Mouse (Mus musculus) midbrain, embryonic 15.5 days (tissue): Measurements from ENCODE around the gene Apof. TPM values are rescaled to one million over a fixed set of nuclear protein-coding genes. Genes with fewer than 3 reads are reported as not detected.
"Not testable (repeated sequence)": the region's sequence is repeated elsewhere in the genome, so short reads cannot be mapped to it uniquely, and the experiment has no call there.

Experiments
- ATAC-seq: fragments of 200-750 bp; cut with Nextera tagmentation; replicated peaks from 2 replicates; pipeline ENCODE4 v1.8.0; 2017; ENCODE audit warnings: moderate TSS enrichment
- H3K27ac ChIP-seq: fragments of 300-500 bp; sonication (generic); 2 replicates; pipeline ENCODE4 v1.5.1; 2015; ENCODE audit warnings: mild to moderate bottlenecking, inconsistent platforms
- H3K27me3 ChIP-seq: fragments of 300-500 bp; sonication (generic); replicated peaks from 2 replicates; pipeline ENCODE4 v1.6.1; 2015; ENCODE audit warnings: inconsistent platforms
- H3K36me3 ChIP-seq: fragments of 300-500 bp; sonication (generic); replicated peaks from 2 replicates; pipeline ENCODE4 v1.6.1; 2015; ENCODE audit warnings: inconsistent platforms
- H3K4me1 ChIP-seq: fragments of 300-500 bp; sonication (generic); 2 replicates; pipeline ENCODE4 v1.6.1; 2015; ENCODE audit warnings: inconsistent platforms
- H3K4me2 ChIP-seq: fragments of 300-500 bp; sonication (generic); 2 replicates; pipeline ENCODE4 v1.6.1; 2015; ENCODE audit warnings: inconsistent platforms, mild to moderate bottlenecking, moderate library complexity
- H3K4me3 ChIP-seq: fragments of 300-500 bp; sonication (generic); 2 replicates; pipeline ENCODE4 v1.5.1; 2015; ENCODE audit warnings: mild to moderate bottlenecking, inconsistent platforms
- H3K9ac ChIP-seq: fragments of 300-500 bp; sonication (generic); 2 replicates; pipeline ENCODE4 v1.6.1; 2015; ENCODE audit warnings: mild to moderate bottlenecking, inconsistent platforms
- H3K9me3 ChIP-seq: fragments of 300-500 bp; sonication (generic); 2 replicates; pipeline ENCODE4 v1.6.1; 2016; ENCODE audit warnings: inconsistent platforms
- WGBS: fragments of 180-500 bp; shearing (Covaris S2); methylation state at CpG from one replicate; pipeline ENCODE4 v1.1.7; 2015; ENCODE audit warnings: mixed read lengths; 5-methylcytosine and 5-hydroxymethylcytosine counted together
- polyA plus RNA-seq: library from polyadenylated mRNA; unstranded; fragments of >200 nt; fragmentation: Nextera tagmentation; extraction: Ambion mirVana; gene quantifications from 2 replicates; pipeline ENCODE4 v1.2.1, GENCODE M21; 2015

Apof gene
- polyA plus RNA-seq, 1 experiment from 2014 or later, result not detected

GRCm38 (mm10) chr10:128283604-128284579, 15.4 kb downstream of the Apof start:
- H3K27ac ChIP-seq, result no peak overlapping the region
- H3K4me2 ChIP-seq, result no peak overlapping the region
- no peaks in the 10 kb centered on the region for H3K4me1 ChIP-seq
- H3K9me3 ChIP-seq, result no peaks in the 10 kb centered on the region
- 65% methylated on average over 31 of the region's 31 CpGs for WGBS
- no peak overlapping the region for H3K9ac ChIP-seq
- peaks cover 39% of the 10 kb centered on the region; the same call in 1 of the 2 replicates for H3K36me3 ChIP-seq
- H3K4me3 ChIP-seq, result no peak overlapping the region
- ATAC-seq, result no peak
- H3K27me3 ChIP-seq, result no peaks in the 10 kb centered on the region

GRCm38 (mm10) chr10:128290594-128290993, 22.1 kb downstream of the Apof start:
- not testable (repeated sequence) for H3K9me3 ChIP-seq, H3K4me1 ChIP-seq, H3K27me3 ChIP-seq, H3K4me3 ChIP-seq, ATAC-seq, H3K4me2 ChIP-seq, H3K9ac ChIP-seq, H3K27ac ChIP-seq
- H3K36me3 ChIP-seq, result peaks cover 13% of the 10 kb centered on the region
- WGBS, result 100% methylated on average over 1 of the region's 1 CpGs

GRCm38 (mm10) chr10:128296370-128297090, 28.1 kb downstream of the Apof start:
- Histone ChIP-seq H3K36me3 (peaks cover 1% of the 10 kb centered on the region; the same call in 1 of the 2 replicates), H3K9me3 (no peaks in the 10 kb centered on the region), H3K9ac (no peak overlapping the region), H3K4me2 (no peak overlapping the region), H3K4me1 (no peaks in the 10 kb centered on the region), H3K27me3 (no peaks in the 10 kb centered on the region), H3K27ac (no peak overlapping the region), H3K4me3 (no peak overlapping the region)
- ATAC-seq, result no peak
- 69% methylated on average over 13 of the region's 13 CpGs for WGBS

GRCm38 (mm10) chr10:128297221-128297620, 28.8 kb downstream of the Apof start:
- Histone ChIP-seq H3K9me3 (no peaks in the 10 kb centered on the region), H3K27ac (no peak overlapping the region), H3K4me1 (peaks cover 2% of the 10 kb centered on the region), H3K9ac (no peak overlapping the region), H3K4me2 (no peak overlapping the region), H3K4me3 (no peak overlapping the region), H3K27me3 (no peaks in the 10 kb centered on the region), H3K36me3 (no peaks in the 10 kb centered on the region)
- no peak for ATAC-seq
- 75% methylated on average over 4 of the region's 4 CpGs for WGBS

DNA sequence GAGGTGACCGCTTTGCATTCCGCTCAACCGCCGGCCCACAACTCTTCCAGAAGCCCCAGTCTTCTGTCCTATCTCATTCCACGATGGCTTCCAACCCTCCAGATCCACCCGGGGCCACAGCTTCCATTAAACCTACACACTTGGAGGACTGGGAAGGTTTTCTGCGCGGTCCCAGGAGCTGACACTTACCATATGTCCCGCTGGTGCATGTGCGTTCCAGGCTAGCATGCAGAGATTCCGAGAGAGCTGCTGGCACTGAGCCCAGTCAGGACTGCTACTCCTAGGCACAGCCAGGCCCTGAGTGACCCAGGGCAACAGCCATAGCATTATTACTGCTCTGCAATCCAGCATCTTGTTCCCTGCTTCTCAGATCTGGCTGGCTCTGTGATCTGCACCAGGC, 29.2 kb downstream of the Apof start:
- H3K27ac ChIP-seq, result no peak overlapping the region
- no peaks in the 10 kb centered on the region for H3K9me3 ChIP-seq
- H3K4me2 ChIP-seq, result no peak overlapping the region
- ATAC-seq, result no peak
- H3K27me3 ChIP-seq, result no peaks in the 10 kb centered on the region
- peaks cover 6% of the 10 kb centered on the region for H3K4me1 ChIP-seq
- H3K9ac ChIP-seq, result no peak overlapping the region
- H3K36me3 ChIP-seq, result no peaks in the 10 kb centered on the region
- WGBS, result 77% methylated on average over 11 of the region's 11 CpGs
- H3K4me3 ChIP-seq, result no peak overlapping the region

- ATAC-seq, result no peak
- Histone ChIP-seq H3K36me3 (no peaks in the 10 kb centered on the region), H3K9me3 (no peaks in the 10 kb centered on the region), H3K27ac (no peak overlapping the region), H3K27me3 (no peaks in the 10 kb centered on the region), H3K9ac (no peak overlapping the region), H3K4me3 (no peak overlapping the region), H3K4me2 (no peak overlapping the region), H3K4me1 (peaks cover 8% of the 10 kb centered on the region)
- WGBS, result 81% methylated on average over 6 of the region's 6 CpGs
These were observed 29.8 kb downstream of the Apof start for GRCm38 (mm10) chr10:128298243-128298642.

- ATAC-seq, result no peak
- Histone ChIP-seq H3K27ac (no peak within 1 kb of the TSS), H3K9ac (no peak within 1 kb of the TSS), H3K27me3 (no peaks in the 10 kb centered on the region), H3K4me1 (peaks cover 9% of the 10 kb centered on the region), H3K36me3 (no peaks in the 10 kb centered on the region), H3K4me3 (no peak within 1 kb of the TSS), H3K4me2 (no peak within 1 kb of the TSS), H3K9me3 (no peaks in the 10 kb centered on the region)
- WGBS, result 85% methylated on average over 11 of the region's 11 CpGs
These were observed 30.3 kb downstream of the Apof start, which contains the start of gene Il23a for GRCm38 (mm10) chr10:128298702-128299171. Gene Il23a, minus strand, starts transcription at chr10:128298752.

DNA sequence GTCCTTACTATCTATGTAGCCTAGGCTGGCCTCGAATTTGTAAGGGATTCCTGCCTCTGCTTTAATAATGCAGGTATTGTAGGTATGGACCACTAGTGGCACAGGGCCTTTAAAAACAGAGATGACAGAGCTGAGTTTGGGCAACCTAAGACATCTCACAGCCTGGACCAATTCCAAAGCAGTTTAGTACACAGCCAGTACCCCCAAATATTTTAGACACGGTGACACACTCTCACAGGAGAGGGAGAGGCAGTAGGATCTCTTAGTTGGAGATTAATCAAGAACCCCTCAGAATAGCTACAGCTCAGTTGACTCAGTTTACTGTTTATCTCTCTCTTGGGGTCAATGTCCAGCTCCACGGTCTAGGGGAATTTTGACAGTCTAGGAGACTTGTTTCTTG, 33.9 kb downstream of the Apof start:
- Histone ChIP-seq H3K27ac (peak overlapping the region; percentile 97), H3K4me2 (peak overlapping the region; percentile 81), H3K36me3 (no peaks in the 10 kb centered on the region), H3K4me1 (peaks cover 20% of the 10 kb centered on the region), H3K4me3 (peak overlapping the region; percentile 56), H3K27me3 (no peaks in the 10 kb centered on the region), H3K9ac (peak overlapping the region; percentile 67), H3K9me3 (no peaks in the 10 kb centered on the region)
- no peak for ATAC-seq
- 33% methylated on average over 3 of the region's 3 CpGs for WGBS

DNA sequence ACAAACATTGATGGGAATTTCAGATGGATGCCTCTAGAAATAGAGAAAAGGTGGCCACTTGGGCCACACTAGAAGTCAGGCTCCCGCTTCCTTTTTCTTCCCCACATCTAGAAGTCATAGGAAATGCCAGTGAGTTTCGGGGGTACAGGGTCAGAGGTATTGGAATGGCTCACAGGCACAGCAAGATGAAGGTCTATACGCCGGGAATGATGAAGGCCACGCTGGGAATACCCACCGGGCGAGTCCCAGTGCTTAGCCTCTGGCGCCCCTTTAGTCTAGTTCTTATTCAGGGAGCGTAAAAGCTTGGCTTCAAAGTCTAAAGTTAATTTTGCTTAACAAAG, 34.3 kb downstream of the Apof start:
- ATAC-seq, result peak; percentile 48
- peak overlapping the region; percentile 97 for H3K27ac ChIP-seq
- H3K36me3 ChIP-seq, result no peaks in the 10 kb centered on the region
- no peaks in the 10 kb centered on the region for H3K27me3 ChIP-seq
- H3K9me3 ChIP-seq, result no peaks in the 10 kb centered on the region
- H3K9ac ChIP-seq, result peak overlapping the region; percentile 67
- H3K4me1 ChIP-seq, result peaks cover 20% of the 10 kb centered on the region
- H3K4me2 ChIP-seq, result peak overlapping the region; percentile 81
- under 1% methylated on average over 9 of the region's 9 CpGs for WGBS
- H3K4me3 ChIP-seq, result peak overlapping the region; percentile 56

DNA sequence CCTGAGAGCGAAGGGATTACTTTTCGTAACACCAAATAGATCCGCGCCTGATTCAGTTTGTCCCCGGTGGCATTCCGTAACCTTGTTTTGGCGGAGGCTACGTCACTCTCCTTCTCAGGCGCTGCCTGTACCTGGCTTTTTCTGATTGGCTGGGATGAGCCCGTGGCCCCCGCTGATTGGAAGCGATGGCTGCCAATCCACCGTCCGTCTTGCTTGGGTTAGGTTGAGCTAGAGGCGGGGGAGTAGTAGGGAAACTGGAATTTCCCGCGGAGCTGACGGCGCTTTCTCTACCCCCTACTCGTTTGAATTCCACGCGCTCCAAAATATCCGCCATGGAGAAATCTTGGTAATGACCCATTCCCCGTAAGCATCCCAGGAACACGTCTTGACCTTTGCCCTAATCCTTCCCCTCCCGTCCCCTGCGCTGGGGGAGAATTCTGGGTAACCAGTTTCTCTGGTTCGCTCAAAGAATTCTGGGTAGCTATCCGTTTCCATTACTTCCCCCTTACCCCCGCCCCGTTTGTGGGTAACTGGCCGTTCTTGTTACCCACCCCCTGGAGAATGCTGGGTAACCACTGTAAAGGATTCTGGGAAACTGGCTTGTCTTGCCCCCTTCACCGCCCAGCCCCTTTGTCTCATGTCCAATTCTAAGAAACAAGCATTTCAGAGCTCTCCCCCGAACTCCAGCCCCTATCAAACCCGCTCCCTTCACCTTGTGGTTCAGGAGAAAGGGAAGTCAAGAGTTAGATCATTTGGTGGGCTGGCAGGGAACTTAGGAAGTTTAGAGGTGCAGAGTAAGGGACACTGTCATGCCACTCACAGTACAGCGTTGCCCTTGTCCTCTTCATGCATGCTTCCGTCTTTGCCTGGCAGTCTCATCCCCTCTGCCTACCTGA, 34.9 kb downstream of the Apof start, which contains the start of gene Pan2:
TSS of gene Pan2 (plus strand) at position 210 of the 896 bp plus-strand sequence.
- H3K27ac ChIP-seq, result peak within 1 kb of the TSS; percentile 97
- peak within 1 kb of the TSS; percentile 69 for H3K9ac ChIP-seq
- peak within 1 kb of the TSS; percentile 81 for H3K4me2 ChIP-seq
- 1% methylated on average over 37 of the region's 37 CpGs for WGBS
- H3K27me3 ChIP-seq, result no peaks in the 10 kb centered on the region
- peaks cover 20% of the 10 kb centered on the region for H3K4me1 ChIP-seq
- H3K4me3 ChIP-seq, result peak within 1 kb of the TSS; percentile 56
- H3K9me3 ChIP-seq, result no peaks in the 10 kb centered on the region
- ATAC-seq, result peak; percentile 99
- no peaks in the 10 kb centered on the region for H3K36me3 ChIP-seq

GRCm38 (mm10) chr10:128309654-128310053, 41.2 kb downstream of the Apof start:
- WGBS, result 92% methylated on average over 7 of the region's 7 CpGs
- Histone ChIP-seq H3K9me3 (no peaks in the 10 kb centered on the region), H3K4me1 (peaks cover 2% of the 10 kb centered on the region), H3K4me2 (no peak overlapping the region), H3K27me3 (no peaks in the 10 kb centered on the region), H3K36me3 (peaks cover 14% of the 10 kb centered on the region), H3K27ac (no peak overlapping the region), H3K9ac (no peak overlapping the region), H3K4me3 (no peak overlapping the region)
- ATAC-seq, result no peak
